Mouse (Mus musculus) macrophage (primary cell): Measurements from ENCODE around the gene Zbtb46. TPM values are rescaled to one million over a fixed set of nuclear protein-coding genes. Genes with fewer than 3 reads are reported as not detected.
A peak's percentile ranks its signal among the peaks of the same experiment; 100 is the strongest.

Source experiments
- H3K27ac ChIP-seq: fragments of 350-480 bp; formaldehyde crosslinking; 2 replicates; pipeline ENCODE4 v1.9.0; 2021
- H3K36me3 ChIP-seq: fragments of 350-480 bp; formaldehyde crosslinking; 2 replicates; pipeline ENCODE4 v1.9.0; 2021; ENCODE audit errors: inconsistent target
- H3K4me3 ChIP-seq: fragments of 350-480 bp; formaldehyde crosslinking; 2 replicates; pipeline ENCODE4 v1.9.0; 2021; ENCODE audit errors: inconsistent target
- H3K79me2 ChIP-seq: fragments of 350-480 bp; formaldehyde crosslinking; 2 replicates; pipeline ENCODE4 v1.9.0; 2021; ENCODE audit errors: inconsistent target
- WGBS: methylation state at CpG from one replicate; pipeline ENCODE4 v1.1.7; 2026; ENCODE audit warnings: inconsistent platforms; ENCODE audit not compliant: missing documents; 5-methylcytosine and 5-hydroxymethylcytosine counted together
- polyA plus RNA-seq: library from polyadenylated mRNA; stranded (reverse); fragments of 250-400 nt; gene quantifications from 3 replicates; pipeline ENCODE4 v1.2.4, GENCODE M21; 2018; ENCODE audit warnings: inconsistent platforms
- total RNA-seq, 78 experiments: library from RNA; depleted of rRNA; stranded (reverse); fragments of 250-400 nt; gene quantifications; 1 replicate in 9 of 78; 2 replicates in 24 of 78; 3 replicates in 43 of 78; 4 replicates in 2 of 78; pipeline ENCODE4 v1.2.4; 2018; ENCODE audit warnings: inconsistent platforms in 56 of 78

The Zbtb46 gene
- 1 to 10 TPM in 21 of 26 experiments, under 1 TPM in 5; 0.13 to 8.5 (median 1.3) TPM for total RNA-seq (2018; cell fraction: chromatin; rRNA removed)
- total RNA-seq (2018; cell fraction: cytosol; rRNA removed), result 1 to 10 TPM in 2 of 26 experiments, under 1 TPM in 24; 0.17 to 1.9 (median 0.28) TPM
- 1 to 10 TPM in 18 of 26 experiments, under 1 TPM in 8; 0.55 to 5.7 (median 1.3) TPM for total RNA-seq (2018; cell fraction: nucleus; rRNA removed)
- polyA plus RNA-seq, result 0.09 to 0.23 TPM (median 0.21 TPM) in 3 replicates

DNA sequence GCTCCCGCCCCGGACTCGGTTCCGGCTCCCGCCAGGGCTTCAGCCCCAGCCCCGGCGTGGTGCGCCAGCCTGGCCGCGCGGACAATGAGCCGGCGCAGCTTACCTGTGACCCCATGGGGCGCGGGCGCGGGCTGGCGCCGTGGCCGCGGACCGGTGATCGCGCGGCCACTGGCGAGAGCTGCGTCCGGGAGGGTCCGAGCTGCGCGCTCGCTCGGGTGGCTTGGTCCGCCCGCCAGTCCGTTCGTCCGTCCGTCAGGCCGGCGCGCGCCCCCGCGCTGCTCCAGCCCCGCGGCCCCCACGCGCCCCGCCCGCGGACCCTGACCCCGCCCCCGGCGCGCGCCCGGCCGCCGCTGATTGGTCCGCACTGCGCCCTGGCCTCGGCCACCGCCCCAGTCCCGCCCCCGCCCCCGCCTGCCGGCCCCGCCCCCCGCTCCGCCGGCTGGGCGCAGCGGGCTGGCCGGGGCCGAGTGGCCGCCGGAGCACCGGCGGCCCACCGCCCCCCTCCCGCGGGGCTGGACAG, at the start of gene Zbtb46:
TSS of gene Zbtb46 (minus strand) at position 274 of the 520 bp plus-strand sequence.
- H3K27ac ChIP-seq, result no peak within 1 kb of the TSS
- H3K79me2 ChIP-seq, result no peaks in the 10 kb centered on the region
- no peaks in the 10 kb centered on the region for H3K36me3 ChIP-seq
- WGBS, result 0% methylated on average over 23 of the region's 83 CpGs
- H3K4me3 ChIP-seq, result peak within 1 kb of the TSS; percentile 2; the same call in 1 of the 2 replicates

- Histone ChIP-seq H3K36me3 (peaks cover 39% of the 10 kb centered on the region), H3K79me2 (peaks cover 46% of the 10 kb centered on the region), H3K4me3 (no peak overlapping the region), H3K27ac (no peak overlapping the region)
- WGBS, result 75% methylated on average over 4 of the region's 4 CpGs
These were observed 39.4 kb upstream of the Zbtb46 start for GRCm38 (mm10) chr2:181498644-181499043.

DNA sequence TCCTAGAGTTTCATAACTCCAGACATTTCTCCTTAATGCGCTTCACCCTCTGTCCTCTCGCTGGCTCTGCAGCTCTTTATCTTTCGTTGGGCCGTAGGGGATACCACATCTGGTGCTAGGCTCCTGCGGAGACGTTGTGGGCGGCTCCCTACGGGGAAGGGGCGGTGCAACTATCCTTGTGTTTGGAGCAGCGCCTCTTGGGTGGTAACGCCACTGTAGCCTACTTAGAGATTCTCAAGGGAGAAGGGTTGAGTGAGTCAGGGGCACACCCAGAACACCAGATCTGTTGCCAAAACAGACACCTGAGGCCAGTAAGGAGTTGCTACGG, 38.3 kb upstream of the Zbtb46 start:
- 2% methylated on average over 12 of the region's 12 CpGs for WGBS
- H3K27ac ChIP-seq, result peak overlapping the region; percentile 70
- H3K4me3 ChIP-seq, result peak overlapping the region; percentile 86
- H3K79me2 ChIP-seq, result peaks cover 44% of the 10 kb centered on the region
- peaks cover 28% of the 10 kb centered on the region for H3K36me3 ChIP-seq

- WGBS, result under 1% methylated on average over 46 of the region's 46 CpGs
- Histone ChIP-seq H3K79me2 (peaks cover 41% of the 10 kb centered on the region), H3K4me3 (peak within 1 kb of the TSS; percentile 86), H3K27ac (peak within 1 kb of the TSS; percentile 70), H3K36me3 (peaks cover 23% of the 10 kb centered on the region)
These were observed 37.8 kb upstream of the Zbtb46 start, which contains the start of gene Tpd52l2 for GRCm38 (mm10) chr2:181496831-181497547. Gene Tpd52l2, plus strand, starts transcription at chr2:181497142.

GRCm38 (mm10) chr2:181496281-181496680, 37.1 kb upstream of the Zbtb46 start:
- H3K36me3 ChIP-seq, result peaks cover 16% of the 10 kb centered on the region; the same call in 1 of the 2 replicates
- WGBS, result 0% methylated on average over 8 of the region's 8 CpGs
- H3K27ac ChIP-seq, result peak overlapping the region; percentile 70
- H3K4me3 ChIP-seq, result peak overlapping the region; percentile 86
- peaks cover 39% of the 10 kb centered on the region for H3K79me2 ChIP-seq

- H3K4me3 ChIP-seq, result 0 out of 2 replicates have a peak overlapping the region, but pooled peaks have one; percentile 86
- WGBS, result 0% methylated on average over 5 of the region's 8 CpGs
- peaks cover 35% of the 10 kb centered on the region for H3K79me2 ChIP-seq
- H3K36me3 ChIP-seq, result peaks cover 11% of the 10 kb centered on the region; the same call in 1 of the 2 replicates
- H3K27ac ChIP-seq, result peak overlapping the region; percentile 70; the same call in 1 of the 2 replicates
These were observed 36.6 kb upstream of the Zbtb46 start for GRCm38 (mm10) chr2:181495845-181496244.

DNA sequence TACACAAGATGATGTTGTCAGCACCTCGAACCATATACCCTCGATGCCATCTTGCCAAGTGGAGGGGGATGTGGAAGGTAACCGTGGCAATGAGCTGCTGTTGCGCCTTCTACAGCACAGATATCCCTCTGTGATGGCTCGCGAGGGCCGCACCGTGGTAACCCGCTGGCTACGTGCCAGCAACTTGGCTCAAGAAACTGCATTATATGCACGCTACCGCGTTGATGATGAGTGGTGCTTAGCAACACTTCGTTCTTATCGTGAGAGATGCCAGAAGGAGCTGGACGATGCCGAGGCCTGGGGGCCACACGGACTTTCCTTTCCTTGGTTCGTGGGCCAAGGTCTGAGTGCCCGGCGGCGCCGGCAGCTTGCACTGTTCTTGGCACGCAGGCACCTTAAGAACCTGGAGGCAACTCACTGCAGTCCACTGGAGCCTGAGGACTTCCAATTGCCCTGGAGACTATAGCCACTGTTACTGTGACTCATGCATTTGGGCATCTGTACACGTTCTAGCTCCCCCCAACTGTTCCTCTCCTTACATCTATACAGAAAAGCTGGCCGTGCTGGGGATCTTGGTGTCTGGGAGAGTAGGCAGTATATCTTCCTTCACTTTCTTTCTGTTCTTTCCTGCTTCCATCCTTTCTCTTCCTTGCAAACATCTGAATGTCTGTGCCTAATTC, 35.2 kb upstream of the Zbtb46 start:
- peaks cover 20% of the 10 kb centered on the region for H3K79me2 ChIP-seq
- 86% methylated on average over 26 of the region's 26 CpGs for WGBS
- no peak overlapping the region for H3K27ac ChIP-seq
- no peak overlapping the region for H3K4me3 ChIP-seq
- no peaks in the 10 kb centered on the region; the same call in 1 of the 2 replicates for H3K36me3 ChIP-seq

GRCm38 (mm10) chr2:181493156-181493927, 34.1 kb upstream of the Zbtb46 start, which contains the start of gene Abhd16b:
Gene Abhd16b, plus strand, starts transcription at chr2:181493206.
- H3K27ac ChIP-seq, result no peak within 1 kb of the TSS

DNA sequence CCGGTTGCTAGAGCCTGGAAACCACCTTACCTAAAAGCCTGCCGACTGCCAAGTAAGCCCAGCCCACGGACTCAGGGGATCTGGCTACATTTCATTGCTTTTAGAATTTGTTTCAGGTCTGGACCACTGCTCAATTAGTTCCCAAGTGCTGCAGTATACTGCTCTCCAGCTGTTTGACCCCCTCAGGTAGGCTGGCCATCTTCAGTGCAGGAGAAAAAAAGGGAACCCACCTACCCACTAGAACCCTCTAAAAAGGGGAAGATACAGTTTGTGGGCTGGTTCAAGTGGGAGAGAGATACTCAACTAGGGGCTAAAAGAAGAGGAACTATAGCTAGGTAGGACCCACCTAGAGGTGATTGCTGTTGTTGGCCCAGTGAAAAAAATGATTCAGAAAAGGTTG, 33.0 kb upstream of the Zbtb46 start:
- H3K4me3 ChIP-seq, result no peak overlapping the region
- 10% methylated on average over 3 of the region's 3 CpGs for WGBS
- H3K79me2 ChIP-seq, result no peaks in the 10 kb centered on the region
- no peak overlapping the region for H3K27ac ChIP-seq
- no peaks in the 10 kb centered on the region for H3K36me3 ChIP-seq

More at GRCm38 (mm10) chr2:181493156-181493927, 34.1 kb upstream of the Zbtb46 start, which contains the start of gene Abhd16b:
- H3K4me3 ChIP-seq, result no peak within 1 kb of the TSS
- peaks cover 10% of the 10 kb centered on the region for H3K79me2 ChIP-seq
- H3K36me3 ChIP-seq, result no peaks in the 10 kb centered on the region
- WGBS, result 94% methylated on average over 31 of the region's 31 CpGs

- 34% methylated on average over 7 of the region's 7 CpGs for WGBS
- no peak overlapping the region for H3K27ac ChIP-seq
These were observed 32.4 kb upstream of the Zbtb46 start for GRCm38 (mm10) chr2:181491432-181492205.

DNA sequence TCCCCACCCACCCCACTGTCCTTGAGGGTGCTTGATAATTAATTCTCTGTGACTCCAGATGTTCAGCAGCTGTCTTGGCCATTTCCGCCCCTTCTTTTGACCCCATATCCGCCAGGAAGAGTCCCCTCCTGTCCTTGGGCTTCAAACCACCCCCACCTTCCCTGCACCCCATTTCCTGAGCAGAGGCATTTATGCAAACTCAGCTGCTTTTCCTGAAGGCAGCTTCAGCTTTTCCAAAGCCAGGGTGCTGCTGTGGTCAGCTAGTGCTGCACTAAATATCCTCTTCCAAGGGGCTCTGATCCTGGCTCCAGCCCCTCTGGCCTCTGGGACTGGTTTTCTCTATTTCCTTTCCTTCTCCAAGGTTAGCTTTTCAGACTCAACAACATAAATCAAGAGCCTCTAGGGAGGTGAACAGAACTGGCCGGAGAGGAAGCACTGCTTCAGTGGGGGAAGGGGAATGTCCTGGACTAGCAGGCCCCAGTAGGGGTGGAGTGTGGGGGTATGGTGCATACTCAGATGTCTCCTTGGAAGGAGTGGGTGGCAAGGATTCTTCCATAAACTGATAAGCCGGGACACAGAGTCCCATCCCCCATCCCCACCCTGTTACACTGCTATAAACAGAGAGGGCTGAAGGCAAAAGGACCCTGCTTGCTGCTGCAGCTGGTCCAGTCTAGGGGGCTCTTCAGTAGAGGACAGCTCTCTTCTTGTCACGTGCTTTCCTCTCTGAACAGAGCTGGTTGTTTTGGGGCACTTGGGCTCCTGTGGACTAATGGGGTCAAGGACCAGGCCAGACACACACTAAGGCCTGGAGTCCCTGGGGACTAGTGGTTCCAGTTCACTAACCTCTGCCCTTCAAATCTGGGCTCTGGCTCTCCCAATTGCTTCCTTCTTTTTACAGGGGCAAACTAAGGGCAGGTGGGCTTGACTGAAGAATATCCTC, 28.4 kb upstream of the Zbtb46 start:
- H3K27ac ChIP-seq, result peak overlapping the region; percentile 32
- WGBS, result 55% methylated on average over 5 of the region's 5 CpGs
- H3K79me2 ChIP-seq, result no peaks in the 10 kb centered on the region
- H3K36me3 ChIP-seq, result no peaks in the 10 kb centered on the region
- no peak overlapping the region for H3K4me3 ChIP-seq

More at GRCm38 (mm10) chr2:181491432-181492205, 32.4 kb upstream of the Zbtb46 start:
- H3K79me2 ChIP-seq, result no peaks in the 10 kb centered on the region
- H3K4me3 ChIP-seq, result no peak overlapping the region
- H3K36me3 ChIP-seq, result no peaks in the 10 kb centered on the region

DNA sequence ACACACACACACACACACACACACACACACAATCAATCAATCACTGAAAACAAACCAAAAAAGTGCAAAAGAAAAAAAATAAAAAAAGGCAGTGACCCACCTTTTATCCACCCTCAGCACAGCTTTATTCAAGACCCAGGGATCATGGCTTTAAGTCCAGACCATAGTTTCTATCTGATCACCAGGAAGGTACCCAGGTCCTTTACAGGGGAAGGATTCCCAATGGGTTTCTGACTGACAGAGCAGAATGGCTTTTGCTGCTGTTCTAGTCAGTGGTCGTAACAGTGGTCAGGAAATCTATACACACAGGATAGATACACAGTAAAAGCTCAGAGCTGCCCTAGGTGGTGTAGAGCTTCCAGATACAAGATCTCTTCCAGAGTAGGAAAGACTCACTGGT, 26.5 kb upstream of the Zbtb46 start:
- Histone ChIP-seq H3K36me3 (no peaks in the 10 kb centered on the region), H3K79me2 (no peaks in the 10 kb centered on the region), H3K4me3 (no peak overlapping the region), H3K27ac (no peak overlapping the region)
- WGBS, result 91% methylated on average over 1 of the region's 1 CpGs
